Mouse (Mus musculus) forebrain, embryonic 13.5 days (tissue): ENCODE measurements around the gene Arhgap5. TPM values are rescaled to one million over a fixed set of nuclear protein-coding genes. Genes with fewer than 3 reads are reported as not detected.

Experiments
- ATAC-seq: fragments of 200-750 bp; cut with Nextera tagmentation; 2 replicates; pipeline ENCODE4 v1.8.0; 2017
- H3K27ac ChIP-seq: fragments of 300-500 bp; sonication (generic); 2 replicates; pipeline ENCODE4 v1.5.1; 2015; ENCODE audit warnings: inconsistent platforms, mild to moderate bottlenecking, moderate library complexity
- H3K27me3 ChIP-seq: fragments of 300-500 bp; sonication (generic); 2 replicates; pipeline ENCODE4 v1.6.1; 2015; ENCODE audit warnings: mild to moderate bottlenecking, inconsistent platforms
- H3K36me3 ChIP-seq: fragments of 300-500 bp; sonication (generic); 2 replicates; pipeline ENCODE4 v1.6.1; 2015; ENCODE audit warnings: mild to moderate bottlenecking, inconsistent platforms; ENCODE audit not compliant: poor library complexity, severe bottlenecking
- H3K4me1 ChIP-seq: fragments of 300-500 bp; sonication (generic); 2 replicates; pipeline ENCODE4 v1.6.1; 2015; ENCODE audit warnings: inconsistent platforms
- H3K4me2 ChIP-seq: fragments of 300-500 bp; sonication (generic); 2 replicates; pipeline ENCODE4 v1.6.1; 2015; ENCODE audit warnings: inconsistent platforms, mild to moderate bottlenecking, moderate library complexity
- H3K4me3 ChIP-seq: fragments of 300-500 bp; sonication (generic); 2 replicates; pipeline ENCODE4 v1.5.1; 2015; ENCODE audit warnings: mild to moderate bottlenecking, inconsistent platforms
- H3K9ac ChIP-seq: fragments of 300-500 bp; sonication (generic); 2 replicates; pipeline ENCODE4 v1.6.1; 2015; ENCODE audit warnings: mild to moderate bottlenecking, inconsistent platforms
- H3K9me3 ChIP-seq: fragments of 300-500 bp; sonication (generic); replicated peaks from 2 replicates; pipeline ENCODE4 v1.6.1; 2016; ENCODE audit warnings: inconsistent platforms
- WGBS: fragments of 180-500 bp; shearing (Covaris S2); methylation state at CpG from one replicate; pipeline ENCODE4 v1.1.7; 2015; 5-methylcytosine and 5-hydroxymethylcytosine counted together
- polyA plus RNA-seq: library from polyadenylated mRNA; unstranded; fragments of >200 nt; fragmentation: Nextera tagmentation; extraction: Ambion mirVana; gene quantifications from 2 replicates; pipeline ENCODE4 v1.2.1, GENCODE M21; 2015

Arhgap5 gene
- polyA plus RNA-seq, 1 experiment from 2014 or later: 45.9 TPM

DNA sequence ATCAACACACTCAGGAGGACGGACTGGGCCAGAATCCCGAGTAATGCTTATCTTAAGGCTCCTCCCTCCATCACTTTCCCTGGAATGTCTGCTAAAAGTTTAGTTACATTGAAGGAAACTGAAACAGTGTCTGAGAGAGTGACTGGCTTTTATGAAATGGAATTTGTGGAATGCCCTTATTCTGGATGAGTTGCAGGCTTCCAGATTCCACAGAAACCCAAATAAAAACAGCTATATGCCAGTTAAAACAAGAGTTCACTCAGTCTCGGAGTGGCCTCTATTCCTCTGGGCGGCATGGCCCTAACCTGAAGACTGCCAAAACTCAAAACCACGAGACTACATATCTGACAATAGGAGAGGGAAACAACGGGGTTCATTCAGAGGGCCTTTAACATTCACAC, 10.5 kb upstream of the Arhgap5 start:
- Histone ChIP-seq H3K36me3 (no peaks in the 10 kb centered on the region), H3K4me3 (no peak overlapping the region), H3K4me1 (peaks cover 4% of the 10 kb centered on the region), H3K9ac (no peak overlapping the region), H3K27ac (no peak overlapping the region), H3K27me3 (no peaks in the 10 kb centered on the region), H3K4me2 (no peak overlapping the region), H3K9me3 (no peaks in the 10 kb centered on the region)
- 55% methylated on average over 6 of the region's 6 CpGs for WGBS
- ATAC-seq: no peak

DNA sequence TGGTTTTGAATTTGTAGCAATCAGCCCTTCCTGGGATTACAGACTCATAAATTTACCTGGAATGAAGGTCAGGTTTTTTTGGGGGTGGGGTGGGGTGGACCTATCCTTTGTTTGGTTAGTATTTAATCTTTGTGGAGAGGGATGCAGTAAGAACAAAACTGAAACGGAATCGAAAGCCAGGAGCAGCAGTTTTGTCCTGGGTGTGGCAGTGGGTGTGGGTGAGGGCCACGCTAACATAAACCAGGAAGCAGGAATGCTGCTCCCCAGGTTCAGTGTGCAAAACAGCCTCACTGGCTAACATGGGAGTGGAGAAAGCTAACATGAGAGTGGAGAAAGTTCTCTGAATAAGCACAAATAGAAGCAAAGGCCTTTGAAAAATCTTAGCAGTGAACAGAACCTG, 6.6 kb upstream of the Arhgap5 start:
- Histone ChIP-seq H3K9ac (no peak overlapping the region), H3K4me2 (no peak overlapping the region), H3K36me3 (no peaks in the 10 kb centered on the region), H3K27ac (no peak overlapping the region), H3K27me3 (no peaks in the 10 kb centered on the region), H3K4me3 (no peak overlapping the region), H3K4me1 (peaks cover 1% of the 10 kb centered on the region), H3K9me3 (no peaks in the 10 kb centered on the region)
- no peak for ATAC-seq
- 84% methylated on average over 3 of the region's 3 CpGs for WGBS

DNA sequence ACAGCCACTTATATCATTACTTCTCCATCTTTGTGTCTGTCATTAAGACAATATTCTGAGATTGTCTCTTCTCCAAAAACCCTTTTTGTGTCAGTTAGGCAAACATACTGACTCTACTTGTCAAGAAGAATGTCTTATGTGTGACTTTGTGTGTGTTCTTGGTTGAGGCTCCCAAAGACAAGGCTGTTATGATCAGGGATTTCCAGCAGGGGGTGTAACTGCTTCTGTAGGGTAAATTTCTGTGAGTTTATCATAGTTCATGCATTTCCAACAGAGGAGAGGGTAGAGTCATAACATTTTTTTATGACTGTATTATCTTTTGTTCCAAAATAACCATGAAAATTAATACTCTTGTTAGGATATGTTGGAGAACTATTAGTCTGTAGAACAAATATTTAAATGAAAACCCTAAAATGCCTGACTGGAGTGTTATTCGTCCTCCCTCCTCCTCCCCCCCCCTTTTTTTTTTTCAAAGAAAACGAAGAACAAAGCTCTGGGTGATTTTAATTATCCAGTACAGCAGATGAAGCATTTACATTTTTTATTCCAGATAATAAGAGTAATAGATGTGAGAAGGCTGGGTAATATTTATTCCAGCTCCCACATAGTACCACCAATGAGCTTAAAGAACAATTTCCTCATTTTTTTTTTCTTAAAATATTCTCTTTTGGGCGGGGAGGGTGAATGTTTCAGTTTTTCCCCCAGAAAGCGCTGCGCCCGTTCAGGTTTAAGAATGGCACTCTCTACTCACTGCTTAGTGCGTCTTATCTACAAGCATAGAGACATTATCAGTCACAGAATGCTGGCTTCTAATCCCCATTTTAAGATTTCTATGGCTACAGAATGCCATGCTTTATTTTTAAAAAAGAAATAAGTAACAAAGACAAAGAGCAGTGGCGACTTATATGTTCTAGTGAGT, 2.6 kb upstream of the Arhgap5 start:
- H3K4me2 ChIP-seq: no peak overlapping the region
- no peaks in the 10 kb centered on the region for H3K27me3 ChIP-seq
- H3K27ac ChIP-seq: no peak overlapping the region
- ATAC-seq: no peak
- 75% methylated on average over 8 of the region's 8 CpGs for WGBS
- H3K9ac ChIP-seq: no peak overlapping the region
- no peaks in the 10 kb centered on the region for H3K36me3 ChIP-seq
- no peaks in the 10 kb centered on the region for H3K9me3 ChIP-seq
- H3K4me3 ChIP-seq: no peak overlapping the region
- peaks cover 21% of the 10 kb centered on the region for H3K4me1 ChIP-seq

DNA sequence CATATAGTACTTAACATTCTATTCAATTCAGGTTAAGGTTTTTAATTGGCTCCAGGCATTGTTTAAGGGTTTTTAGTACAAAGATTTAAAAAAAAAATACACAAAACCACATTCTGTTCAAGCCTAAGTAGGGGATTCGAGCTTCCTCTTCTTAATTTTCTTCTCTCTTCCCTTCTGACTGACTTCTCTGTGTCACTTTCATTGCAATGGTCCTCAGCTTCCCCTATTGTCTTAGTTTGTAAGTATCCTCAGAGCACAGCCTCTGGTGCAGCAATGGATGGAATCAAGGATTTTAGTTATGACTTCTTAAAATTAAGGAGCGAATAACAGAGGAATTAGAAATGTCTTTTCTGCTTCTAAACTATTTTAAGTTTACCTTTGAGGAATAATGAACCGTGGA, 1.6 kb upstream of the Arhgap5 start:
- no peak for ATAC-seq
- Histone ChIP-seq H3K27ac (no peak overlapping the region), H3K36me3 (no peaks in the 10 kb centered on the region), H3K27me3 (no peaks in the 10 kb centered on the region), H3K9ac (no peak overlapping the region), H3K4me1 (peaks cover 26% of the 10 kb centered on the region), H3K4me3 (no peak overlapping the region), H3K9me3 (no peaks in the 10 kb centered on the region), H3K4me2 (no peak overlapping the region)
- 54% methylated on average over 3 of the region's 3 CpGs for WGBS

DNA sequence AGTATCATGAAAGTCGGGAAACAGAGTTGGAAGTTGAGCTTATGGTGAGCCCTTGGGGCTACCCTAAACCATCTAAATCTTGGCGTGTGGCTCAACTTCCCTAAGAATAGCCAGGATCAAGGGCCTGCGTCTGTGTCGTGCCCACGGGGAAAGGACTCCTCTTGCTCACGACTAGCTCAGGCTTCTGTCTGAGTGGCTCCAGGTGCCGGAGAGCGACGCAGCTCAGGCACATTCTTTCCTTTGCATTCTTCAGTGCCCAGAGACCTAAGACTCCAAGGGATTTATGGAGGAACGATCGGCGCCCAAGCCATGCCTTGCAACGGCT, 679 bp upstream of the Arhgap5 start:
- peak overlapping the region; percentile 98 for H3K4me3 ChIP-seq
- H3K4me1 ChIP-seq: peaks cover 26% of the 10 kb centered on the region
- H3K27me3 ChIP-seq: no peaks in the 10 kb centered on the region
- H3K9ac ChIP-seq: peak overlapping the region; percentile 68
- under 1% methylated on average over 13 of the region's 13 CpGs for WGBS
- ATAC-seq: peak; percentile 52; the same call in 1 of the 2 replicates
- H3K4me2 ChIP-seq: peak overlapping the region; percentile 73
- H3K36me3 ChIP-seq: no peaks in the 10 kb centered on the region
- H3K9me3 ChIP-seq: no peaks in the 10 kb centered on the region
- peak overlapping the region; percentile 99 for H3K27ac ChIP-seq

DNA sequence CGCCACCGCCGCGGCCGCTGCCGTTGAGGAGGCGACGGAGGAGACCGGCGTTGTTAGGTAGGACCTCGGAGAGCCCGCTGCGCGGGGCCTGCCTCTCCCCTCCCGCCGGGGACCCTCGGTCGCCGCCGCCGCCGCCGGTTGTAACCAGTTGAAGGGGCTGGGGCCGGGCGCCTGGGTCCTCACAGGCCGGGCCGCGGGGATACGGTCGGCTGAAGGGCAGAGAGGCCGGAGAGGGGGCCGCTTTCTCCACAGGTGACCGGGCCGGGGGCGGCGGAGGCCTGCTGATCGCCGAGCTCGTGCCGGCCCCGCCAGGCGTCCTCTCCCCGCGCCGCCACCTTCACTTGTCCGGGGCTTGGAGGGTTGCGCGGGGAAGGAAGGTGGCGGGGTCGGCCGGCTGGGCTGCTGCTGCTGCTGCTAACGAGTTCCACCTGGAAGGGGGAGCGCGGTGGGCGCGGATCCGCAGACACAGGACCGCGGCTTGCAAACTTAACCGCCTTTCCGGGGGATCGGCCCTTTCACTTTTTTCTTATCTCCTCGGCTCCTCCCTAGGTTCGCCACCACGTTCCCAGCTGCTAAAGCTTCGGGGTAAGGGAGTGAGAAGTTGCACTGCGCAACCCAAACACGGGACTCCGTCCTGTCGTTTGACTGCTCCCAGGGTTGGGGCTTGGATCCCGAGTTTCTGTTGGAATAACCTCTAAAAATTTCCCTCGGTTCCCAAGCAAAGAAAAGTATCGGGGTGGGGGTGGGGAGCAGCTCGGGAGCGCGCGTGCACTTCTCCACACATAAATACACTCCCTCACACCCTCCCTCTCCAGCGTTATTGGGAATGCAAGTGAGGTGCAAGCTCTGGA, 784 bp downstream of the Arhgap5 start:
- H3K36me3 ChIP-seq: no peaks in the 10 kb centered on the region
- H3K4me2 ChIP-seq: peak overlapping the region; percentile 73
- peak overlapping the region; percentile 99 for H3K9ac ChIP-seq
- no peaks in the 10 kb centered on the region for H3K27me3 ChIP-seq
- peak overlapping the region; percentile 98 for H3K4me3 ChIP-seq
- WGBS: under 1% methylated on average over 56 of the region's 78 CpGs
- H3K9me3 ChIP-seq: no peaks in the 10 kb centered on the region
- H3K4me1 ChIP-seq: peaks cover 29% of the 10 kb centered on the region
- peak overlapping the region; percentile 99 for H3K27ac ChIP-seq
- peak; percentile 27 for ATAC-seq

DNA sequence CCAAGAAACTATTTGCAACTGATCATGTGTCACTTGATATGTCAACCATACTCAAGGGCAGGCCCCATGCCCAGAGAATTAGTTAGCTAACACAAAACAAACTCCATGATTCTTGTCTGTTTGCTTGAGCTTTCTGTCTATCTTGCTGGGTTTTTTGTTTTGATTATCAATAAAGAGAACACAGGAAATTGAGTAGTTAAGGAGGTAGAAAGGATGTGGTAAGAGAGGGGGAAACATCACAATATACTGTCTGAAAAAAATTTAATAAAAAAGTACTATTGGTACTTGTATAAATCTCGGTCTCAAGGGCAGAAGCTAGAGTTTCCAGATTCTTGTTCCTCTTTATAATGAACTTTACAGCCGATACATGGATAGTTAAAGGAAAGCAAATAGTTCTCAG, 20.9 kb downstream of the Arhgap5 start:
- H3K9ac ChIP-seq: no peak overlapping the region
- H3K9me3 ChIP-seq: no peaks in the 10 kb centered on the region
- 94% methylated on average over 2 of the region's 2 CpGs for WGBS
- no peak overlapping the region for H3K4me3 ChIP-seq
- no peak overlapping the region for H3K27ac ChIP-seq
- no peak for ATAC-seq
- H3K36me3 ChIP-seq: 0 out of 2 replicates have a peak, but pooled peaks cover under 1% of the 10 kb centered on the region
- H3K4me1 ChIP-seq: no peaks in the 10 kb centered on the region
- no peak overlapping the region for H3K4me2 ChIP-seq
- no peaks in the 10 kb centered on the region for H3K27me3 ChIP-seq

DNA sequence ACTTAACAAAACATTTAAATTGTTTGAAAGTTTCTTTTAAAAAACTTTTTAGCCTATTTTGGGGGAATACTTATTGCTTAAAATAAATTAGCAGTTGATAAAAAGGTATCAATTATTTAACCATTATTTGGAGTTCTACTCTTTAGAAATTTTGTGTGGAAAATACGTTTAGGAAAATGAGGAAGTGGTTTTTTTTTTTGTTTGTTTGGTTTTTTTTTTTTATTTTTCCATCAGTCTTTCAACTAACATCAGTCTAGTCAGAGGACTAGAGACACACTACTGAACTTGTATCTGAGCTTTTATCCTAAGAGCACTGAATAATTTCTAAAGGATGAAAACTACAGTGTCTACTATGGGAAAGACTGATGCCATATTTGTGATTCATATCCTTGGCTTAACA, 21.7 kb downstream of the Arhgap5 start:
- H3K9me3 ChIP-seq: no peaks in the 10 kb centered on the region
- no peak overlapping the region for H3K4me3 ChIP-seq
- H3K9ac ChIP-seq: no peak overlapping the region
- no peaks in the 10 kb centered on the region for H3K27me3 ChIP-seq
- WGBS: 82% methylated on average over 1 of the region's 1 CpGs
- H3K27ac ChIP-seq: no peak overlapping the region
- no peak for ATAC-seq
- no peaks in the 10 kb centered on the region for H3K36me3 ChIP-seq
- no peaks in the 10 kb centered on the region for H3K4me1 ChIP-seq
- no peak overlapping the region for H3K4me2 ChIP-seq

DNA sequence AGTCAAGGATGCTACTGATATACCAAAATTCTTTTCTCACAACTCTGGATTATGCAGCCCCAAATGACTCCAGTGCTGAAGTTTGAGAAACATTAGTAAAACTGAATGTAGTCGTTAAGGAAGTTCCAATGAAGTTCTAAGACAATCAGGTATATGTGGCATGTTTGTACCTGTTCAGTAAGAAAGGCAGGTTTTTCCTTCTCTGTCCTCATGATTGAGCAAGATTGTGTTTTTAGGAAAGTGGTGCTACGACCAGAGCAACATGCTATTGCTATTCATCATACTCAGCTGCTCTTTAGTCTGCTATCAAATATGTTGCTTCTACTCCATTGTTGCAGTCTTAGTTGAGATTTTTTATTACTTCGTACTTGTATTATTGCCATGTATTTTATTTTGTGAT, 26.0 kb downstream of the Arhgap5 start:
- Histone ChIP-seq H3K4me3 (no peak overlapping the region), H3K27ac (no peak overlapping the region), H3K36me3 (no peaks in the 10 kb centered on the region), H3K4me2 (no peak overlapping the region), H3K9me3 (no peaks in the 10 kb centered on the region), H3K27me3 (no peaks in the 10 kb centered on the region), H3K9ac (no peak overlapping the region), H3K4me1 (no peaks in the 10 kb centered on the region)
- ATAC-seq: no peak
- WGBS: 92% methylated on average over 3 of the region's 3 CpGs

DNA sequence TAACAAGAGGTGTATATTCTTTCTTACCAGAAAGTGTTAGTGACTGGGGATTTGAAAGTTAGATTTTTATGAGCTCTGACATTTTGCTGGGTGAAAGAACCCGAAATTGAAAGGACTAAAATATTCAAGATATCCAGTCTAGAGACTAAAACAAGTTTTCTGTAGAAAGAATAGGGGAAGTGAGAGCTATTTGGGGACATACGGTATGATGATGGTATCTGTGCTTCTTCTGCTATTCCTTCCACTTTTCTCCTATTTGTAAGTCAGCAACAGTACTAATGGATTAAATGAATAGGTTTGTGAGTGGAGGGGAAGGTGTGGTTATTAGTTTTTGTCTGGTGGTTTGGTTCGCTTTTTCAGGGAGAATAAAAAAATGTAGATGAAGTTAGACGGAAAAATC, 37.5 kb downstream of the Arhgap5 start:
- no peak overlapping the region for H3K27ac ChIP-seq
- no peaks in the 10 kb centered on the region for H3K9me3 ChIP-seq
- H3K4me3 ChIP-seq: no peak overlapping the region
- no peaks in the 10 kb centered on the region for H3K36me3 ChIP-seq
- WGBS: 87% methylated on average over 4 of the region's 4 CpGs
- no peak overlapping the region for H3K4me2 ChIP-seq
- H3K4me1 ChIP-seq: no peaks in the 10 kb centered on the region
- no peak for ATAC-seq
- H3K27me3 ChIP-seq: no peaks in the 10 kb centered on the region
- H3K9ac ChIP-seq: no peak overlapping the region

DNA sequence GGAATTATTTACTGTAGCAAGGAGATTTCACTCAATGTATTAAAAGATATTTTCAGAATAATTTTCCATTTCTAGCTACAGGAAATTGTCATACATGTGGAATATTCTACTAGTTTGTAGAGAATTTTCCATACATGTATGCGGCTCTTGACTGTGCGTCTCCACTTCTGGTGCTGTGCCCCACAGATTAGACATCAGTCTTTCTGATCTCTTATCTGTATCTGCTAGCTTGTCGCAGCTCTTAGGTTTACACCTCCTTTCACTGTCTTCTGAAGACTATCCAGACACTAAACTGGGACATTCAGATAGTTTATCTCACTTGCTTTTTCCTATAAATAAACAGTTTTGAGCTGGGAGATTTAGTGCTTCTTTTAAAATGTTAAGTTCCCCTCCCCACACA, 40.8 kb downstream of the Arhgap5 start:
- H3K27me3 ChIP-seq: no peaks in the 10 kb centered on the region
- H3K4me2 ChIP-seq: no peak overlapping the region
- H3K9me3 ChIP-seq: no peaks in the 10 kb centered on the region
- H3K4me3 ChIP-seq: no peak overlapping the region
- H3K27ac ChIP-seq: no peak overlapping the region
- no peaks in the 10 kb centered on the region for H3K4me1 ChIP-seq
- no peak overlapping the region for H3K9ac ChIP-seq
- no peaks in the 10 kb centered on the region for H3K36me3 ChIP-seq
- WGBS: 88% methylated on average over 3 of the region's 3 CpGs
- no peak for ATAC-seq

DNA sequence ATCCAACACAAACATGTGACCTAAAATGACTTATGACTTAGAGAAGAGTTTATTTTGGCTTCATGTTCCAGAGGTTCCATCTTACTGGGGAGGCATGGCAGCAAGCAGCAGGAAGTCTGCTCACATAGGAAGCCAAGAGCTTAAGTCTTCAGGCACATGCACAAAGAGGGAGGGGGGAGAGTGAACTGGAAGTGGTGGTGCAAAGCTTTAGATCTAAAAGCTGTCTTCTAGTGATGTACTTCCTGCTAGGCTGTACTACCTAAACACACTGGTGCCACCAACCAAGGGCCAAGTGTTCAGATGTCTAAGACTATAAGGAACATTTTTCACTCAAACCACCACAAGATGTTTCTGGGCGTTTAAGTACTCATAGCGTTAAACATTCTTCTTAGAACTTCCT, 48.3 kb downstream of the Arhgap5 start:
- Histone ChIP-seq H3K27ac (no peak overlapping the region), H3K27me3 (no peaks in the 10 kb centered on the region), H3K4me1 (no peaks in the 10 kb centered on the region), H3K4me3 (no peak overlapping the region), H3K9me3 (no peaks in the 10 kb centered on the region), H3K36me3 (no peaks in the 10 kb centered on the region; the same call in none of the 2 replicates), H3K4me2 (no peak overlapping the region), H3K9ac (no peak overlapping the region)
- 88% methylated on average over 2 of the region's 2 CpGs for WGBS
- no peak for ATAC-seq
